Mouse (Mus musculus): ENCODE results near the gene Baiap2l1.

GRCm38 (mm10) chr5:144232531-144232930 lies 125.4 kb downstream of the Baiap2l1 start:
- TF ChIP-seq POLR2AphosphoS2 (IDR thresholded peaks at IDR 0.05; ENCODE audit: insufficient read length, low read depth) (no peak), POLR2A (IDR thresholded peaks at IDR 0.05; ENCODE audit: insufficient read length, low read depth) (no peak), MAX (IDR thresholded peaks at IDR 0.05; ENCODE audit: low read depth) (no peak), USF1 (IDR thresholded peaks at IDR 0.05; ENCODE audit: low read depth) (no peak), TCF12 (IDR thresholded peaks at IDR 0.05; ENCODE audit: insufficient read depth, poor library complexity, severe bottlenecking) (no peak), CEBPB (IDR thresholded peaks at IDR 0.05; ENCODE audit: insufficient read depth, poor library complexity, severe bottlenecking) (no peak), MYOD1 (IDR thresholded peaks at IDR 0.05; ENCODE audit: control insufficient read depth in 1 of 3, insufficient read length in 2 of 3, low read depth in 2 of 3) (no peak), MYOG (IDR thresholded peaks at IDR 0.05; ENCODE audit: control insufficient read depth in 1 of 3, insufficient read depth in 1 of 3, insufficient read length in 2 of 3, low read depth in 2 of 3) (no peak)

Data from myocyte (in vitro differentiated cells).